Comparison of ENCODE assay signal across 8 mouse cellular contexts in the genomic region with DNA sequence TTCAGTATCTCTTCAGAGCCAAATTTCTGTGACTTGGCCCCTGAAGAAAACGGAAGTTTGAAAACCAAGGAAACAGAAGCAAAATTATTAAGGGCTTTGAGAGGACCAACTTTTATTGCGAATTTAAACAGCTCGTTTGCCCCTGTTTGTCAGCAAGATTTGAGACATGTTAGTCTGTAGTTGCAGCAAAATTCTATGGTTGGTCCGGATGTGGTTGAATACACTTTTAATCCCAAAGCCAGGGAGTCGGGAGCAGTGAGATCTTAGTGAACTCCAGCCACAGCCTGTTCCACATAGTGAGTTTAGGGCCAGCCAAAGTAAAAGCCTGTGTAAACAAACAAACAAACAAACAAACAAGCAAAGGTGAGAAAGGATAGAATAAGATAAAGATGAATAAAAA. TPM values are rescaled to one million over a fixed set of nuclear protein-coding genes. Genes with fewer than 3 reads are reported as not detected.
DNase-seq lines count a peak whose midpoint lies in the region; ATAC-seq and TF ChIP-seq lines count a peak whose summit lies in the region.

No protein-coding gene starts in this region.

- DNase-seq in layer of hippocampus, adult 2 months (ENCODE audit: low spot score in 2 of 2), result no peak
- no peak for DNase-seq in layer of hippocampus, postnatal 25 days (ENCODE audit: extremely low spot score in 1 of 2, low spot score in 1 of 2)
- DNase-seq in forebrain, embryonic 10.5 days (ENCODE audit: extremely low spot score, low spot score), result no peak
- no peak for DNase-seq in cerebellum, postnatal 14 days
- DNase-seq in T-cell, adult 2 months (ENCODE audit: low spot score), result no peak
- DNase-seq in right cerebral cortex, postnatal 14 days, result no peak

- ATAC-seq in limb, embryonic 12.5 days (ENCODE audit: insufficient number of reproducible peaks, insufficient read depth, low FRiP score, low TSS enrichment, low read depth), result no peak
- no peak for ATAC-seq in neural tube, embryonic 14.5 days (ENCODE audit: low read depth)

- peaks cover 42% of the 10 kb centered on the region for H3K4me1 ChIP-seq in forebrain, embryonic 10.5 days
- peaks cover 18% of the 10 kb centered on the region for H3K4me1 ChIP-seq in limb, embryonic 12.5 days (replicated peaks)
- 0 out of 2 replicates have a peak, but pooled peaks cover 3% of the 10 kb centered on the region for H3K4me1 ChIP-seq in neural tube, embryonic 14.5 days (ENCODE audit: control insufficient read depth, insufficient read depth, low read length)

- H3K4me2 ChIP-seq in limb, embryonic 12.5 days, result peak overlapping the region; percentile 58
- peak overlapping the region; percentile 63 for H3K4me2 ChIP-seq in neural tube, embryonic 14.5 days (ENCODE audit: low read depth, low read length)

- no peaks in the 10 kb centered on the region for H3K9me3 ChIP-seq in forebrain, embryonic 10.5 days
- no peaks in the 10 kb centered on the region for H3K9me3 ChIP-seq in limb, embryonic 12.5 days
- H3K9me3 ChIP-seq in neural tube, embryonic 14.5 days (ENCODE audit: control insufficient read depth, low read length), result no peaks in the 10 kb centered on the region

- WGBS in forebrain, embryonic 10.5 days, result 16% methylated on average over 5 of the region's 5 CpGs
- WGBS in limb, embryonic 12.5 days, result 8% methylated on average over 5 of the region's 5 CpGs
- WGBS in neural tube, embryonic 14.5 days, result 15% methylated on average over 5 of the region's 5 CpGs

- no peak for TF ChIP-seq CTCF in layer of hippocampus, adult 2 months (conservative IDR thresholded peaks at IDR 0.05)

- 0 out of 2 replicates have a peak overlapping the region, but pooled peaks have one; percentile 12 for H3K9ac ChIP-seq in limb, embryonic 12.5 days (replicated peaks)
- no peak overlapping the region for H3K9ac ChIP-seq in neural tube, embryonic 14.5 days (replicated peaks; ENCODE audit: low read depth, low read length)

- no peak overlapping the region; the same call in 1 of the 2 replicates for H3K27ac ChIP-seq in layer of hippocampus, adult 2 months
- H3K27ac ChIP-seq in forebrain, embryonic 10.5 days, result peak overlapping the region; percentile 70
- peak overlapping the region; percentile 72 for H3K27ac ChIP-seq in limb, embryonic 12.5 days
- H3K27ac ChIP-seq in neural tube, embryonic 14.5 days (ENCODE audit: low read depth, low read length), result no peak overlapping the region

- no peaks in the 10 kb centered on the region for H3K27me3 ChIP-seq in forebrain, embryonic 10.5 days (ENCODE audit: poor library complexity, severe bottlenecking)
- no peaks in the 10 kb centered on the region for H3K27me3 ChIP-seq in limb, embryonic 12.5 days
- no peaks in the 10 kb centered on the region for H3K27me3 ChIP-seq in neural tube, embryonic 14.5 days (ENCODE audit: control insufficient read depth, insufficient read depth, low read length)

- H3K4me3 ChIP-seq in layer of hippocampus, adult 2 months, result peak overlapping the region; percentile 77
- peak overlapping the region; percentile 69 for H3K4me3 ChIP-seq in forebrain, embryonic 10.5 days
- peak overlapping the region; percentile 51 for H3K4me3 ChIP-seq in limb, embryonic 12.5 days (replicated peaks)
- H3K4me3 ChIP-seq in neural tube, embryonic 14.5 days (ENCODE audit: low read depth, low read length), result peak overlapping the region; percentile 45

- H3K36me3 ChIP-seq in forebrain, embryonic 10.5 days (replicated peaks), result no peaks in the 10 kb centered on the region
- no peaks in the 10 kb centered on the region for H3K36me3 ChIP-seq in limb, embryonic 12.5 days
- H3K36me3 ChIP-seq in neural tube, embryonic 14.5 days (ENCODE audit: control insufficient read depth, insufficient read depth, low read length), result no peaks in the 10 kb centered on the region

RNA-seq across cellular contexts. Expression of gene Abt1, which starts 9.5 kb away (rescaled TPM):
- total RNA-seq in layer of hippocampus, adult 2 months (2021), result 1 to 10 TPM; 7.8 to 9.7 TPM
- total RNA-seq in layer of hippocampus, postnatal 25 days (2021), result 1 to 10 TPM; 8.5 to 8.9 TPM
- polyA plus RNA-seq in forebrain, embryonic 10.5 days (2016; fragmentation: Nextera tagmentation; extraction: Ambion mirVana), result 15.3 and 15.5 TPM in 2 replicates
- polyA plus RNA-seq in limb, embryonic 12.5 days (2016; fragmentation: Nextera tagmentation; extraction: Ambion mirVana), result 14.4 and 15.2 TPM in 2 replicates
- 8.8 and 9.5 TPM in 2 replicates for polyA plus RNA-seq in neural tube, embryonic 14.5 days (2014; fragmentation: Nextera tagmentation; extraction: Ambion mirVana)

RNA-seq across cellular contexts. Expression of gene Btn1a1, which starts 32.5 kb away (rescaled TPM):
- total RNA-seq in layer of hippocampus, adult 2 months (2021), result not detected
- total RNA-seq in layer of hippocampus, postnatal 25 days (2021), result not detected
- polyA plus RNA-seq in forebrain, embryonic 10.5 days (2016; fragmentation: Nextera tagmentation; extraction: Ambion mirVana), result 0.09 TPM in 1 of 2 replicates, not detected in the other
- polyA plus RNA-seq in limb, embryonic 12.5 days (2016; fragmentation: Nextera tagmentation; extraction: Ambion mirVana), result 0.10 and 0.12 TPM in 2 replicates
- polyA plus RNA-seq in neural tube, embryonic 14.5 days (2014; fragmentation: Nextera tagmentation; extraction: Ambion mirVana), result 0.17 TPM in 1 of 2 replicates, not detected in the other

RNA-seq across cellular contexts. Expression of gene Btn2a2, which starts 55.5 kb away (rescaled TPM):
- under 1 TPM; 0.49 to 0.52 TPM for total RNA-seq in layer of hippocampus, adult 2 months (2021)
- under 1 TPM; 0.59 to 0.66 TPM for total RNA-seq in layer of hippocampus, postnatal 25 days (2021)
- 0.52 and 0.54 TPM in 2 replicates for polyA plus RNA-seq in forebrain, embryonic 10.5 days (2016; fragmentation: Nextera tagmentation; extraction: Ambion mirVana)
- polyA plus RNA-seq in limb, embryonic 12.5 days (2016; fragmentation: Nextera tagmentation; extraction: Ambion mirVana), result 1.8 and 1.9 TPM in 2 replicates
- polyA plus RNA-seq in neural tube, embryonic 14.5 days (2014; fragmentation: Nextera tagmentation; extraction: Ambion mirVana), result not detected in 2 replicates

Comparison
In these comparisons a context has a peak if more than half of its experiments do, and no peak if none do; other contexts are left out.
1. H3K27ac ChIP-seq: peak in forebrain, embryonic 10.5 days (single experiment) and limb, embryonic 12.5 days (single experiment); none in layer of hippocampus, adult 2 months (single experiment) and neural tube, embryonic 14.5 days (single experiment).
2. Peak in every context shown above with its lines, with median percentiles within 50 percentile points of each other: H3K4me3 ChIP-seq.